Mouse (Mus musculus) large intestine, adult 2 months (tissue): ENCODE data around the gene Kdelc2. TPM values are rescaled to one million over a fixed set of nuclear protein-coding genes. Genes with fewer than 3 reads are reported as not detected.

Experiments used
- DNase-seq: peaks from one replicate; pipeline ENCODE4 v3.0.0-alpha.2; 2012; ENCODE audit warnings: low read depth, low spot score
- WGBS: fragments of 180-500 bp; shearing (Covaris S2); methylation state at CpG from one replicate; pipeline ENCODE4 v1.1.7; 2018; 5-methylcytosine and 5-hydroxymethylcytosine counted together
- polyA plus RNA-seq: library from polyadenylated mRNA; depleted of rRNA; stranded (reverse); fragments of >200 nt; gene quantifications from 2 replicates; pipeline ENCODE4 v1.2.3, GENCODE M21; 2012; rRNA removed

Kdelc2 gene
- 2.6 and 3.6 TPM in 2 replicates for polyA plus RNA-seq

DNA sequence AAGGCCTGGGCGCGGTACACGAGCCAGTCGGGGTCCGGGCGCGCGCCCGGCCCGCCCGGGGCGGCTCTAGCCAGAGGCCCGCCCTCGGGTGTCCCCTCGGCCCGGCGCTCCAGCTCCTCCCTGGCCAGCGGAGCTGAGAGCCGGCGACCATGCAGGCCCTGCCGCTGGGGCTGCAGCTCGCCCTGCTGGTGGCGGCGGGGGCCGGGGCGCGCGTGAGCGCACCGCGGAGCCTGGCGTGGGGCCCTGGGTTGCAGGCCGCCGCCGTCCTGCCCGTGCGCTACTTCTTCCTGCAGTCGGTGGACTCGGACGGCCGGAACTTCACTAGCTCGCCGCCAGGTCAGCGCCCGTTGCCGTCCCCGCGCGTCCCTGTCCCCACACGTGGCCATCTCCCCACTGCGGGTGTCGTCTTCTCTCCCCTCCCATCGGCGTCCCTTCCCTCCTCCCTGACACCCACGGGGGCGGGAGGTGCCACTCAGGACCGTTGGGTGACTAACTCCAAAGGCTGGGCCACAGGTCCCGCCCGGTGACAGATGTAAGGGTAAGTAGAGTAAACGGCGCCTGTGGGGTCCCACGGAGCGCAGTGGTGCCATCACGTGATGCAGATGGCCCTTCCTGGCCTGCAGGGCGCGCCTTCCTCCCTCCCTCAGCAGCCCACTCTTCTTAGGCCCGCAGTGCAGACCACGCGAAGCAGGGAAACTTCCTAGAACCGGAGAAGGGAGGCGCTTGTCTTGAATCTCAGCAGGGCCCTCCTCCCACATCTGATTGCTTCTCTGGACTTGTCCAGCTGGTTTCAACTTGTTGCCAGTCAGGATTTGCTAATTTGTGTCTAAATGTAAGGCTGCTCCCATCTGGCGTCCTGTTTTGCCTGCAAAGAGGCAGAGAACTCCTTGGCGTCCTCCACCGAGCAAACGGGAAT is at the start of gene Kdelc2:
Gene Kdelc2 (plus strand): TSS at position 75 of the 916 bp plus-strand sequence.
- under 1% methylated on average over 75 of the region's 75 CpGs for WGBS
- DNase-seq = no peak

DNA sequence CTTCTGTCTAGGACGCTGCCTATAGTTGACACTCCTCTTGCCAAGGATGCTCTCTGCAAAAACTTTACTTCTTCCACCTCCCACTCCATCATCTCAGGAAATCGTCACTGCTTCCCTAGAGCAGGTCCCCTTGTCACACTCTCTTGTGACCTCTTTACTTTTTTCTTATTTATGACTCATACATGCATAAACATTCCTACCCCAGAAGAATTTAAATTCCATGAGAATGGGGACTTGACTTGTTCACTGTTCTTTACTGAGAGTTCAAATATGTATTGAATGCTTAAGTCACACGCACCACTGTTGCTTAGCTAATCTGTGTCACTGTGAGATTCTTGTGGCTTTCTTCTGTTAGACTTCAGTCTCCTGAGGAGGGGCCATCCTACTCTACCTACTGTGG is 48.7 kb upstream of the Kdelc2 start:
- WGBS = 83% methylated on average over 3 of the region's 3 CpGs
- DNase-seq = no peak

DNA sequence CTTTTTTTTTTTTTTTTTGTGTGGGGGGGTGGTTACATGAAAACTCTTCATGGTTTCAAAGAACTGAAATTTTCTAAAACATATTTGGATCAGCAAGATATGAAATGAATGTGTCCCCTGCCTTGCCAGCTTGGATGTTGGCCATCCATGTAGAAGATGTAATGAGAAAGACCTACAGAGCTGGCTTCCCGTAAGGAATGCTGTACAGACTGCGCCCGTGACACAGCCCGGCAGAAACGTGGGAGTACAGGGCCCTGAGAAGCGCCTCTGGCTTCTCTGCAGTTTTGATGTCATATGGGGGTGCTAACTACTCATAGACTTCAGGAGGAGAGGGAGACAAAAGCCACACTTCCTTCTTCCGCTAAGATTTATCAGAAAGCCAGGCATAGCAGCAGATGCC is 44.2 kb upstream of the Kdelc2 start:
- WGBS = 73% methylated on average over 7 of the region's 7 CpGs
- no peak for DNase-seq

DNA sequence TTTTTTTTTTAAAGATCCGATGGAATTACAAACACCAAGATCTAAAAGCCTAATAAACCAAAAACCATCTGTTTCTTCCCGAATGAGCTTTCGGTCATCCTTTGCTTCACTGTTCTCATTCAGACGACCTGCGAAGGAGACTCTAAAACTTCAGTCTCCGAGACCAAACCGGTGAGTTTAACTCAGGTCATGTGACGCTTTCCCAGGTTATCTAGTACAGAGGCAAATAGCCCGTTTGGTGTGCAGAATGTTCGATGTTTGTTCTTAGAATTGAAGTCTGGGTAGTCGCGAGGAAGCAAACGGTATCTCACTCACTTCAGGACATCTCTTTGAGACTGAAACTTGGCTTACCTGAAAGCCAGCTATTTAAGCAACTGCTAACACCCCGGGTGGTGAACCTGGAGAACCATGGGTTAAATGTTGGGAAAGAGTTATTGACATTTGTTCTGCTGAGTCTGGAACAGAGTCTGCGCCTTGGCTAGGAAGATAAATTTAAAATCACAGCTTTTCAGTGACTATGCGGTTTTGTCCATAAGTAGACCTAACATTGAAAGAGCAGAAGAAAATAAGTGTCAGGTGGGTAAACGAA is 43.4 kb upstream of the Kdelc2 start:
- 9% methylated on average over 17 of the region's 17 CpGs for WGBS
- DNase-seq = no peak

DNA sequence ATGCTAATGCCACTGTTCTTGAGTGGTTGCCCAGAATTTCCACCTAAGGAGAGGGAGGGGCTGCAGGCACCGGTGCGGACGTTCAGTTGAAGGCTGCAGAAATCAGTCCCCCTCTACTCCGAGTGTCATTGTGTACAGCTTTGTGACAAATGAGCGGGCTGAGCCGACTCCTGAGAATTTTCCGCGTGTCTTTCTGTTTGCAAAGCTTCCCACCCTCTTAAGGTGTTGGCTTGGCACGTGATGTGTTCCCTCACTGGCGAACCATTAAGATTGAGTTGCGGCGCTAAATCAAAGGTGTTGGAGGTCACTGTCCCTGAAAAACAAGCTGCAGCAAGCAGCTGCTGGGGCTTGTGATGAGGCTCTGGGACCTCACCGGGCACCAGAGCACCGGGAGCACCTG is 42.9 kb upstream of the Kdelc2 start:
- WGBS = 2% methylated on average over 14 of the region's 14 CpGs
- peak; percentile 80 for DNase-seq

DNA sequence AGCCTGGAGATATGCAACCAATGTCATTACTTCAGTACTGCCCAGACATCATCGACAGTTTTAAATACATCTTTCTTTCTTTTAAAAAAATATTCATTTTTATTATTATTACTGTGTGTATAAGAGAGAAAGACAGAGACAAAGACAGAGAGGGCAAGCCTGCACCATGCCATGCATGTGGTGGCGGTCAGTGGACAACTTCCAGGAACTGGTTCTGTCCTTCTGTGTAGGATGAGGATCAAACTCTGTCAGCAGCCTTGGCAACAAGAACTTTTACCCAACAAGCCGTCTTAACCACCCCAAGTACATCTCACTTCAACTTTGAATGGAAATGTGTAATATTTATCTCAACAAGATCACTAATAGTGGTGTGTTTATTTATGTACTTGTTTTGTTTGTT is 41.8 kb upstream of the Kdelc2 start:
- no peak for DNase-seq
- 32% methylated on average over 3 of the region's 3 CpGs for WGBS

DNA sequence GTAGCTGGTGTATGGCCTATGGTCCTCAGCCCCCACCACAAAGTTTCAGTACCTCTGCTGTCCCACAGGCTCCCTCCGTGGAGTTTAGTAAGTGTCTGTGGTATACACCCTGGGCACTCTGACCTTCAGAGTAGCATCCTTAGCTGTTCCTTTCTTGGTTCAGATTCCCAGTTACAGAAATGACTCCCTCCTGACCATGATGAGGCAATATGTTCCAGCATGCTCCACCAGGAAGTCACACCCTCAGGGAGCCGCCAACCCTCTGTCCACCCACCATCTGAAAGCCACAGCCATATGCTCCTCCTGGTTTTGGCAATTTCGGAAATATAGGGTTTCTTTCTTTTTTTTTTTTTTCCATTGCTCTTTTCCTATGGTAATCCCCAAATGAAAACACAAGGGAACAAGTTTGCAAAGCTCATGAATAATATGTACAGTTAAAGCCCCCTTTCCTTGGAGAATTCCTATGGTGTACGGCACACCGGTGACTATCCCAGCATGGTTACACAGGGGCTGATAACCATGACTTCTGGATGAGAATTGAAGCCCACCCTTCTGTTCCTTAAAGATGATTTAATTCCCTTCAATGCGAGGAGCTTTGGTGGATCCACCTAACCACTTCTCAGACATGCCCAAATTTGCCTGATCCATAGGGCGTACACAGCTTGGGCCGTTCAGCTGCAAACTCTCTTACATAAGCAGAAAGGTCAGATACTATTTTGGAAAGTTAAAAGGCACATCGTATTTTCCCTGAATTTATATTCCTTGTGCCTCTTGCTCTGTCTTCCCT is 39.0 kb upstream of the Kdelc2 start:
- no peak for DNase-seq
- 70% methylated on average over 9 of the region's 9 CpGs for WGBS

DNA sequence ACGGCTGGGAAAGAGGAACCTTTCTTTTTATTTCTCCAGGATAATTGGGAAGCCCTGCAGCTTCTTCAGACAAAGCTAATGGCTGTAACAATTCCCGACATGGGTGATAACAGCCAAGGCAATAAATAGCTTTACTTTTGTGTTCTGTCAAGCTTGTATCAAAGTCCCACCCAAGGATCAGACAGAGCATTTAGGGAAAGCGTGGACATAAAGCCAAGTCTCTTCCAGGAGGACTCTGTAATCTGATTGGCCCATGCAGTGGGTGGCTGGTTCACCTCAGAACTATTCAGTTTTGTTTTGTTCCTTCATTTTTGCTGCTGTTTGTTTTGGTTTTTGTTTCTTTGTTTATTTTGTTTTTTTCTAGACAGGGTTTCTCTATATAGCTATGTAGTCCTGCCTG is 38.1 kb upstream of the Kdelc2 start:
- 30% methylated on average over 3 of the region's 3 CpGs for WGBS
- DNase-seq = no peak

DNA sequence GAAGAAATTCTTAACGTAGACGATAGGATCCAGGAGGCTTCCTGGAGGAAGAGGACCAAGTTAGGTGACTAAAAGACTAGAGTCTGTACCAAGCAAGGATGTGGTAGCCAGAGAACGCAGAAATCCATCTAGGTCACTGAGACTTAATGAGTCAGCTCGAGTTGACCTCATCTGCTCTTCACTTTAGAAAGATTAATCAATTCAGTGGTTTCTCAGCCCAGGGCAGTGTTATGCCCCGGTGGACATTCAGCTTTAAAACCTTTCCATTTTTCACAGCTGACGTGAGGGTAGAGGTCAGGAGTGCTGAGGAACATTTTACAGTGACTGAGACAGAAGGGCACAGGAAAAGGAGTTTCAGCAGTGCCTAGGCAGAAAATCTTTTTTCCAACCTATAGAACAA is 37.4 kb upstream of the Kdelc2 start:
- no peak for DNase-seq
- 70% methylated on average over 6 of the region's 6 CpGs for WGBS

DNA sequence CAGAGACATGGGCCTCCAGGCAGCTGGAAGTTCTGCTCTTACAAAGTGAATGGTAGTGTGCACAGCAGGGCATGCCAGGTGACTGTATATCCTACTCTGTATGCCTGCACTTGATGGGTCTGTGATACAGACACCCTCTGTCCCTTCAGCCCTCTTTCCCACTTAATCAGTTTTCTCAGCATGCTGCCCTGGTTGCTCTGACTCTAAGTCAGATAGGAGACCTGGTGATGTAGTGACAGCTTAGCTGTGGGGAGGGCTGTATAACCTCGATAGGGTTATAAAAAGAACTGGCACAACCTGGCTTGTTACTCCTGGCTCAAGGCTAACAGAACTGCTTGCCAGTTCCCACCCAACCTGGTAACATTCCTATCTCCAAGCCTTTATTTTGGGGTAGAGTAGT is 34.6 kb upstream of the Kdelc2 start:
- DNase-seq = no peak
- WGBS = 24% methylated on average over 1 of the region's 1 CpGs

DNA sequence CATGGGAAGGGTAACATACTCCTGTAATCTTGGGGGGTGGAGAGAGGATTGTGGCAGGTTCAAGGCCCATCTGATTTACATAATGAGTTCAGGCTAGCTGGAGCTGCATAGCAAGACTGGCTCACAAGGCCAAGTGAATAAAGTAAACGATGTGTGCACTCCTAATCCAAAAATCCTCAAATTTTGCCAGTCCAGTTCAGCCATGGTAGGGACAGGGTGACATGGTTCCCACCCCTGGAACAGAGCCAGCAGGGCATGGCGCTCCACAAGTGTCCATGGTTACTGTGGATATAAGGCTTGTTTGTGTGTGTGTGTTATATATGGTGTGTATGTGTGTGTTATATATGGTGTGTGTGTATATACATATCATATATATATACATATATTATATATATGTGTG is 33.5 kb upstream of the Kdelc2 start:
- no peak for DNase-seq
- 75% methylated on average over 2 of the region's 2 CpGs for WGBS

DNA sequence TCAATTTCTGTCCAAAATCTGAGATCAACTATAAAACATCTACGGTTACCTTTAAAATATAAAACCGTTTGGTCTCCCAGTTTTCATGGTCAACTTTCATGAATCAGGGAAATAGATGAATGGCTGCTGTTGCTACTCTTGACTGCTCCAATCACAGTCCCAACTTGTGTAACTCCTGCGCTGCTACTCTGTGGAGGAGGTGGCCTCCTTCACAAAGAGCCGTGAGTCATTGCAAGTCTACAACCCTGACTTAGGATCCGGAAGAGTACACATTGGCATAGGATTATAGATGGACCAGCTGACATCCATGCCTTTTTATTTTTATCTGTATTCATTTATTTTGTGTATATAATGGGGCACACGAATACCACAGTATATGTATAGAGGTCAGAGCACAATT is 31.9 kb upstream of the Kdelc2 start:
- WGBS = 79% methylated on average over 6 of the region's 6 CpGs
- no peak for DNase-seq

DNA sequence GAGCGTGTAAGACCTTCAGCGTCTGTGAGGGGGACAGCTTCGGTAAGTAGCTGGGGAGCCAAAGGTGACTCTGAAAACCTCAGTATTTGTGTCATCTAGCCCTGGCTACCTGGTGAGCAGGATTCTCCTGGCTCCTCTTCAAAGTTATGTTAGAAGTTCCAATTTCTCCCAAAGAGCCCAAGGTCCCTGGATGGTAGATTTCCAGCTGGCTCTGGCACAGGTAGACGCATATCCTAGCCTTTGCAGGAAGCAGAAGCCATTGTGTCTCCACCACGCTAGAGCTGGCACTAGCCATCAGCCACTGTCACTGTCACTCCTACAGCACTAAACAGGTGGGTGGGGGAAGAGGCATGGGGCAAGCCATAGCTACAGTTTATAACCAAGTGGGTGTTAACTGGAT is 30.7 kb upstream of the Kdelc2 start:
- 81% methylated on average over 5 of the region's 5 CpGs for WGBS
- DNase-seq = no peak

DNA sequence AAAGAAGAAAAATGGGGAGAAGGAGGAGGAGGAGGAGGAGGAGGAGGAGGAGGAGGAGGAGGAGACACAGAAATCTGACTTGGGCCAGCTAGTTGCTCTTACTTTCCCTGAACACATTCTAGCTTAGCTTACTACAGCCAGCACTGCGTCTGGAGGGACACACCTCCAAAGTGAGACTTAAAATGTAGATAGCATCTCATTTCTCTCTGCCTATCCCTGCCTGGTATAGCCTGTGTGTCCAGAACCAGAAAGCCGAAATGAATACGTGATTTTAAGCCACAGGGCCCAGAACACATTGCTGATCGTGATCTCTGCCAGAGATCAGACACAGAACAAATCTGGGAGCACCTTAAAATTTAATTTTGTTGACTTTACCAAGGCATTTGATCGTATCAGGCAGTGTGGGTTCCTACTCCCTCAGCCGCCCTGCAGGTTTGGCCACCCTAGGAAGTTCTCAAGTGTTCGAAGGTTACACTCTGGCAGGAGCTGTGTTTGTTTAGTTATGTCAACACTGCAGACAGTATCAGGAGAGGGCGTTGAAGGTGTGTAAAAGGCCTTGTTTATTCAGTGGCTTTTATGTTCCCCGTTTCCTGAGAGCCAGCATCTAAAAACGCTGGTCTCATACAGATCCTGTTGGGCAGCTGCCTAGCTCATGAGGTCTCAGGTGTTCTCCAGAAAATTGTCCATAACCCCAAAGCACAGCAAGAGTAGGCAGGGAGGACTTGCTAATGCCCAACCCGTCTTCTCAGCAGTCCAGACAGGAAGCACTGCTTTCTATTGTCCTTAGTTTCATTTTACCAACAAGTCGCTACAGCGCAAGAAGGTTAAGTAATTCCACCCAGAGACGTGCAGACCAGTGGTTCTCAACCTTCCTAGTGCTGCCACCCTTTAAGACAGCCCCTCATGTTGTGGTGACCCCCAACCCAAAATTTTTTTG is 27.3 kb upstream of the Kdelc2 start:
- DNase-seq = peak; percentile 90
- WGBS = 19% methylated on average over 14 of the region's 14 CpGs

DNA sequence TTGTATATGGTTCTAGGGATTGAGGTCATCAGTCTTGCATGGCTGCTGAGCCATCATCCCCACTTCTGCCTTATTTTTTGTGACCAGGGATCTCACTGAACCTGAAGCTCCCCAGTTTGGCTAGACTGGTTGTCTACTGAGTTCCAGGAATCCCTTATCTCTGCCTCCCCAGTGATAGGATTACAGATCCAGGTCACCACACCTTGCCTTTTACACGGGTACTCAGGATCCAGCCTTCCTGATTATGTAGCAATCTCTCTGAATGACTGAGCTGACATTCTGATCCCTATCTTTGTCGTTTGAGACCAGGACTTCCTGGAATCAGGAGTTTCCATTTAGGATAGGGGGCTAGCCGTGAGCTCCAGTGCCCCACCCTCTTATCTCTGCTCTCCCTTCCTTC is 12.5 kb upstream of the Kdelc2 start:
- no peak for DNase-seq
- WGBS = 31% methylated on average over 3 of the region's 3 CpGs

DNA sequence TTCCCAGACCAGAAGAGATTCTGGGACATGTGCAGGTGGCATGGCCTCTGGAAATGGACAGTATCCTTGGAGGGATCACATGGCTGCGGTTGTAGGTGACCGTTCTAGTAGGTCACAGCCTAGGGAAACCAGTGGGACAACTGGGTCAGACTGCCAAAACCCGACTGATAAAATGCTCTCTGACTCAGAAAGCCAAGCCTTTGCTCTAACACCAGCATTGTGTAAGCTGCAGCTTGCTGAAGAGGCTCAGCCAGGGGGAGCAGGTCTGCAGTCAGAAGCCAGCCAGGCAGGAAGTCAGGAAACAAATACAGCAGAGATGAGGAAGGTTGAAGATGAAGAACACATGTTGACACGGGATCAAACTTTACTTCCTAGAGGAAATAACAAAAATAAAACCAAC is 7.9 kb upstream of the Kdelc2 start:
- no peak for DNase-seq
- WGBS = 27% methylated on average over 4 of the region's 4 CpGs

DNA sequence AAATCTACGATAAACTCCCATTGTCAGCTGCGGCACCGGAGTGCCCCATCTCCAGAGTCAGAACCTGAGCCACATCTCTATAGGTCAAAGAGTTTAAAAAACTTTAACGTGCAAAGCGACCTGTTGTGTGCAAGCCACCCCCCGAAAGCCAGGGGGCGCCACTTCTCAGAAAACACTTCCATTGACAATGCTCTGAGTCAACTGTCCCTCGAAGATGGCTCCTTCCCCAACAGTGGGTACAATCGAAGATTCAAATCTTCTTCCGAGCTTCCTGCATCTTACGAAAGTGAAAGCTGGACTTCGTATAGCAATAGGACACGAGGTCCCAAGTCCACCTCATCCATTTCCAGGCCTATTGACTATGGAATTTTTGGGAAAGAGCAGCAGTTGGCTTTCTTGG is 7.0 kb upstream of the Kdelc2 start:
- 66% methylated on average over 13 of the region's 13 CpGs for WGBS
- no peak for DNase-seq

DNA sequence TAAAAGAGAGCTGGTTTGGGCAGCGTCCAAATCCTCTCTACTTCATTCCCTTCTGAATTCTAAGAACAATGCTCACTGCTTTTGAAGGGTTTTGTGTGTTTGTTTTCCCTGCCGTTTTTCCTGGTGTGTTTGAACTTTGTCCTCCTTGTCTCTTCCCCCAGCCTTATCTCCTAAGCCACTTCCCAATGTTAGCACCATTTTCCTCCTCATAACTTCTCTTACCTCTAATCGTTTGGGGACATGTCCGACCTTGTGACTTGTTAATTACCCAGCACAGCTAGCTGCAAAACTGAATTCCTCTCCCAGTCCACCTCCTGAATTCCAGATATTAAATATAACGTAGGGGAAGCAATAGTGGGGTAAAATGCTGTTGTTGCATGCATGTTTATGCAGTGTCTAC is 6.2 kb upstream of the Kdelc2 start:
- no peak for DNase-seq
- 18% methylated on average over 5 of the region's 5 CpGs for WGBS

DNA sequence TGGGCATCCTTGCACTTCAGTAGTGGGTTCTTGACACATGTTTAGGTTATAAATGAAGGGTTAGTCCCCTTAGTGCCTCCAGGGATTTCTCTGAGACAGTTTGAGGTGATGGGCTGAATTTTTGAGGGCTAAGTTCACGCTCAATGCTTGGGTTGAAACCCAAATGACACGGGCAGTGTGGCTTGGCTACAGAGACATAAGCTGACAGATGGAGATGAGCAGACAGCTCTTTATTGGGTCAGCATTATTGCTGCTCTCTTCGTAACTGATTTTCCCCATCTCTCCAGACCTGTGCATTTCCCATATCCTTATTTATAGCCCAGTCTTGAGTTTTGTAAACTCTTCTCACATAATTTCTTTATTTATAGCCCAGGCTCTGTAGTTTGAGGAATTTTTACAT is 5.7 kb upstream of the Kdelc2 start:
- no peak for DNase-seq

DNA sequence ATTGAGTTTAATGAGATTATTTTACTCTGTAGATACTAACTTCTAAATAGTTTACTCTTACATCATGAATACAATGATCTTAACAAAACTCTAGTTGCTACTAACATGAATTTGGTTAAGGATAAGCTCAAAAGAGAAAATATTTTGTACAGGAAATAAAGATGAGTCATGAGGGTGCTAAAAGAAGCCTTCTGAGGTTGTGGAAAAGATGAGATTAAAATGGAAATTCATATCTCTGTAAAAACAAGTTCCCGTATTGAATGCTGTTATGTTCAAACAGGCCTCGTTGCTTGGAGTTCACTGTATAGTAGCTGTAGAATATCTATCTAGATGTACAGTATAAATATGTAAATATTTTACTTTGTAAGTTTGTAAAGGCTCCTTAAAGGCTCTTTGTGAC is 3.2 kb upstream of the Kdelc2 start:
- WGBS = 75% methylated on average over 2 of the region's 2 CpGs
- DNase-seq = no peak

More for the DNA sequence above, 5.7 kb upstream of the Kdelc2 start:
- whole genome bisulfite sequencing = 78% methylated on average over 3 of the region's 3 CpGs
